18 mouse cellular contexts compared by ENCODE assay signal in genomic region chr4:144544689-144545088, GRCm38 (mm10). TPM values are rescaled to one million over a fixed set of nuclear protein-coding genes. Genes with fewer than 3 reads are reported as not detected.
"Had no signal": no experiment of that assay in that cellular context is flagged by ENCODE, and none has a peak within 500 bp of the region (broad histone marks: within the 10 kb centered on the region; RNA-seq: fewer than 3 reads in every experiment).

No protein-coding gene starts in this region.

- H3K27ac ChIP-seq: neural tube, embryonic 12.5 days; neural tube, embryonic 13.5 days; neural tube, embryonic 15.5 days; stomach, embryonic 15.5 days; stomach, postnatal 0 days had no signal

- H3K4me1 ChIP-seq: neural tube, embryonic 12.5 days; neural tube, embryonic 13.5 days; neural tube, embryonic 15.5 days; stomach, embryonic 15.5 days had no signal

- H3K9me3 ChIP-seq: stomach, embryonic 15.5 days had no signal

- H3K9ac ChIP-seq: neural tube, embryonic 12.5 days; neural tube, embryonic 13.5 days; neural tube, embryonic 15.5 days; stomach, embryonic 15.5 days had no signal

- DNase-seq: retina, postnatal 1 day; right cerebral cortex, adult 18-20 months; right cerebral cortex, postnatal 14 days; right cerebral cortex, postnatal 25 days; right cerebral cortex, postnatal 4 days; spleen, adult 18-20 months; thymus, adult 18-20 months; thymus, adult 2 months; thymus, postnatal 14 days; thymus, postnatal 25 days; thymus, postnatal 36 days; thymus, postnatal 4 days had no signal

- H3K36me3 ChIP-seq: neural tube, embryonic 12.5 days; neural tube, embryonic 13.5 days; neural tube, embryonic 15.5 days; stomach, embryonic 15.5 days had no signal

- H3K4me3 ChIP-seq: neural tube, embryonic 12.5 days; neural tube, embryonic 13.5 days; neural tube, embryonic 15.5 days; stomach, embryonic 15.5 days had no signal

RNA-seq across cellular contexts. Expression of gene Gm13124, which starts 20.2 kb away (rescaled TPM):
- total RNA-seq: neutrophil, adult 5-6 weeks had no signal

RNA-seq across cellular contexts. Expression of gene 9430007A20Rik, which starts 25.1 kb away (rescaled TPM):
- total RNA-seq: neutrophil, adult 5-6 weeks had no signal
